Comparison of ENCODE assay signal across 12 mouse cellular contexts in genomic region chr9:102194063-102194462, GRCm38 (mm10).
DNase-seq lines count a peak whose midpoint lies in the region; ATAC-seq and TF ChIP-seq lines count a peak whose summit lies in the region.
"Had no signal": no experiment of that assay in that cellular context is flagged by ENCODE, and none has a peak within 500 bp of the region (broad histone marks: within the 10 kb centered on the region; RNA-seq: fewer than 3 reads in every experiment).

No protein-coding gene starts in this region.

- H3K4me2 ChIP-seq in hindbrain, embryonic 13.5 days = no peak overlapping the region
- no peak overlapping the region for H3K4me2 ChIP-seq in midbrain, embryonic 16.5 days (ENCODE audit: low read length)
- H3K4me2 ChIP-seq in embryonic facial prominence, embryonic 14.5 days (ENCODE audit: low read depth, low read length) = no peak overlapping the region
- H3K4me2 ChIP-seq in midbrain, embryonic 13.5 days (replicated peaks) = no peak overlapping the region
- no peak overlapping the region for H3K4me2 ChIP-seq in stomach, postnatal 0 days (replicated peaks; ENCODE audit: low read depth)
- H3K4me2 ChIP-seq: lung, embryonic 14.5 days had no signal

- H3K4me3 ChIP-seq in hindbrain, embryonic 13.5 days = no peak overlapping the region
- H3K4me3 ChIP-seq in hindbrain, embryonic 10.5 days = no peak overlapping the region
- H3K4me3 ChIP-seq in midbrain, embryonic 10.5 days = no peak overlapping the region
- H3K4me3 ChIP-seq in midbrain, embryonic 16.5 days (ENCODE audit: low read depth, low read length) = no peak overlapping the region
- no peak overlapping the region for H3K4me3 ChIP-seq in embryonic facial prominence, embryonic 14.5 days (ENCODE audit: low read depth, low read length)
- H3K4me3 ChIP-seq in midbrain, embryonic 13.5 days (replicated peaks) = no peak overlapping the region
- no peak overlapping the region for H3K4me3 ChIP-seq in stomach, postnatal 0 days (ENCODE audit: low read depth, low read length)
- H3K4me3 ChIP-seq: heart, adult 2 months had no signal

- H3K36me3 ChIP-seq in hindbrain, embryonic 13.5 days = peaks cover 8% of the 10 kb centered on the region
- H3K36me3 ChIP-seq in hindbrain, embryonic 10.5 days = peaks cover 9% of the 10 kb centered on the region; the same call in 1 of the 2 replicates
- peaks cover 8% of the 10 kb centered on the region; the same call in 1 of the 2 replicates for H3K36me3 ChIP-seq in midbrain, embryonic 10.5 days
- peaks cover 4% of the 10 kb centered on the region; the same call in 1 of the 2 replicates for H3K36me3 ChIP-seq in midbrain, embryonic 16.5 days (ENCODE audit: control insufficient read depth, insufficient read depth, low read length)
- no peaks in the 10 kb centered on the region for H3K36me3 ChIP-seq in embryonic facial prominence, embryonic 14.5 days (ENCODE audit: control insufficient read depth, insufficient read depth, low read length)
- peaks cover 10% of the 10 kb centered on the region for H3K36me3 ChIP-seq in midbrain, embryonic 13.5 days
- no peaks in the 10 kb centered on the region for H3K36me3 ChIP-seq in stomach, postnatal 0 days (ENCODE audit: control insufficient read depth, insufficient read depth, low read length)

- H3K27me3 ChIP-seq in hindbrain, embryonic 13.5 days = peaks cover 56% of the 10 kb centered on the region
- peaks cover 75% of the 10 kb centered on the region for H3K27me3 ChIP-seq in hindbrain, embryonic 10.5 days (ENCODE audit: insufficient read depth, poor library complexity, severe bottlenecking)
- peaks cover 86% of the 10 kb centered on the region for H3K27me3 ChIP-seq in midbrain, embryonic 10.5 days (ENCODE audit: low read depth, poor library complexity, severe bottlenecking)
- no peaks in the 10 kb centered on the region for H3K27me3 ChIP-seq in midbrain, embryonic 16.5 days (ENCODE audit: control insufficient read depth, insufficient read depth, low read depth, low read length)
- H3K27me3 ChIP-seq in embryonic facial prominence, embryonic 14.5 days (replicated peaks; ENCODE audit: control insufficient read depth, insufficient read depth, low read length) = no peaks in the 10 kb centered on the region
- H3K27me3 ChIP-seq in midbrain, embryonic 13.5 days = peaks cover 23% of the 10 kb centered on the region
- no peaks in the 10 kb centered on the region for H3K27me3 ChIP-seq in stomach, postnatal 0 days (ENCODE audit: control insufficient read depth, insufficient read depth, low read length)

- 64% methylated on average over 4 of the region's 4 CpGs for WGBS in hindbrain, embryonic 13.5 days
- 79% methylated on average over 4 of the region's 4 CpGs for whole genome bisulfite sequencing in hindbrain, embryonic 10.5 days
- 83% methylated on average over 4 of the region's 4 CpGs for WGBS in midbrain, embryonic 10.5 days
- WGBS in midbrain, embryonic 16.5 days = 70% methylated on average over 4 of the region's 4 CpGs
- 66% methylated on average over 4 of the region's 4 CpGs for WGBS in embryonic facial prominence, embryonic 14.5 days
- WGBS in midbrain, embryonic 13.5 days = 65% methylated on average over 4 of the region's 4 CpGs
- 64% methylated on average over 4 of the region's 4 CpGs for WGBS in stomach, postnatal 0 days

- H3K9ac ChIP-seq in hindbrain, embryonic 13.5 days = no peak overlapping the region
- no peak overlapping the region for H3K9ac ChIP-seq in midbrain, embryonic 16.5 days (ENCODE audit: low read depth, low read length)
- no peak overlapping the region for H3K9ac ChIP-seq in embryonic facial prominence, embryonic 14.5 days (ENCODE audit: low read depth, low read length)
- H3K9ac ChIP-seq in midbrain, embryonic 13.5 days (replicated peaks) = no peak overlapping the region
- no peak overlapping the region for H3K9ac ChIP-seq in stomach, postnatal 0 days (ENCODE audit: low read length)
- H3K9ac ChIP-seq: lung, embryonic 14.5 days had no signal

- DNase-seq in hindbrain, embryonic 10.5 days (ENCODE audit: low spot score) = no peak
- no peak for DNase-seq in midbrain, embryonic 10.5 days (ENCODE audit: low spot score)
- DNase-seq in embryonic facial prominence, embryonic 14.5 days (ENCODE audit: low spot score) = peak; percentile 30
- DNase-seq in stomach, postnatal 0 days (ENCODE audit: low spot score) = no peak
- DNase-seq: kidney, postnatal 14 days; lung, embryonic 14.5 days; thymus, postnatal 36 days had no signal

- 0 out of 2 replicates have a peak overlapping the region, but pooled peaks have one; percentile 60 for H3K27ac ChIP-seq in hindbrain, embryonic 13.5 days
- no peak overlapping the region for H3K27ac ChIP-seq in hindbrain, embryonic 10.5 days
- H3K27ac ChIP-seq in midbrain, embryonic 10.5 days (replicated peaks) = 0 out of 2 replicates have a peak overlapping the region, but pooled peaks have one; percentile 74
- H3K27ac ChIP-seq in midbrain, embryonic 16.5 days (ENCODE audit: low read length) = no peak overlapping the region
- no peak overlapping the region for H3K27ac ChIP-seq in embryonic facial prominence, embryonic 14.5 days (replicated peaks; ENCODE audit: low read depth, low read length)
- peak overlapping the region; percentile 75 for H3K27ac ChIP-seq in midbrain, embryonic 13.5 days
- H3K27ac ChIP-seq in stomach, postnatal 0 days (replicated peaks) = no peak overlapping the region
- H3K27ac ChIP-seq: heart, adult 2 months had no signal

- H3K4me1 ChIP-seq in hindbrain, embryonic 13.5 days (replicated peaks) = peaks cover 63% of the 10 kb centered on the region
- H3K4me1 ChIP-seq in hindbrain, embryonic 10.5 days (replicated peaks) = peaks cover 39% of the 10 kb centered on the region
- H3K4me1 ChIP-seq in midbrain, embryonic 10.5 days = peaks cover 40% of the 10 kb centered on the region
- peaks cover 43% of the 10 kb centered on the region for H3K4me1 ChIP-seq in midbrain, embryonic 16.5 days (ENCODE audit: control insufficient read depth, insufficient read depth, low read length)
- peaks cover 8% of the 10 kb centered on the region for H3K4me1 ChIP-seq in embryonic facial prominence, embryonic 14.5 days (ENCODE audit: control insufficient read depth, insufficient read depth, low read length)
- H3K4me1 ChIP-seq in midbrain, embryonic 13.5 days (replicated peaks) = peaks cover 59% of the 10 kb centered on the region
- H3K4me1 ChIP-seq in stomach, postnatal 0 days (replicated peaks; ENCODE audit: control insufficient read depth, insufficient read depth) = no peaks in the 10 kb centered on the region

- no peak for TF ChIP-seq CTCF in stomach, postnatal 0 days (IDR thresholded peaks at IDR 0.05; ENCODE audit: low read depth)

- ATAC-seq in hindbrain, embryonic 13.5 days (ENCODE audit: low FRiP score) = no peak
- ATAC-seq in midbrain, embryonic 16.5 days = no peak
- no peak for ATAC-seq in embryonic facial prominence, embryonic 14.5 days (ENCODE audit: low read depth)
- no peak for ATAC-seq in midbrain, embryonic 13.5 days
- no peak for ATAC-seq in stomach, postnatal 0 days (ENCODE audit: low FRiP score, low TSS enrichment)
- no peak for ATAC-seq in CD4-positive, CD25-positive, alpha-beta regulatory T cell, adult 4 months

- TF ChIP-seq EP300 in stomach, postnatal 0 days (optimal IDR thresholded peaks at IDR 0.05) = no peak

- no peaks in the 10 kb centered on the region for H3K9me3 ChIP-seq in hindbrain, embryonic 13.5 days
- H3K9me3 ChIP-seq in hindbrain, embryonic 10.5 days = no peaks in the 10 kb centered on the region
- H3K9me3 ChIP-seq in midbrain, embryonic 10.5 days (replicated peaks) = no peaks in the 10 kb centered on the region
- no peaks in the 10 kb centered on the region for H3K9me3 ChIP-seq in midbrain, embryonic 16.5 days (replicated peaks; ENCODE audit: control insufficient read depth, low read length, poor library complexity, severe bottlenecking)
- H3K9me3 ChIP-seq in embryonic facial prominence, embryonic 14.5 days (ENCODE audit: control insufficient read depth, low read length) = no peaks in the 10 kb centered on the region
- H3K9me3 ChIP-seq in midbrain, embryonic 13.5 days = no peaks in the 10 kb centered on the region
- no peaks in the 10 kb centered on the region for H3K9me3 ChIP-seq in stomach, postnatal 0 days (ENCODE audit: control insufficient read depth, low read length)

Comparison
In these comparisons a context has a peak if more than half of its experiments do, and no peak if none do; other contexts are left out.
1. H3K27ac ChIP-seq: peak in hindbrain, embryonic 13.5 days (single experiment), midbrain, embryonic 10.5 days (single experiment) and midbrain, embryonic 13.5 days (single experiment); none in hindbrain, embryonic 10.5 days (single experiment), midbrain, embryonic 16.5 days (single experiment), embryonic facial prominence, embryonic 14.5 days (single experiment) and stomach, postnatal 0 days (single experiment).